Mouse (Mus musculus) mammary gland, adult 2 months (tissue): ENCODE data around the gene Plxnc1. TPM values are rescaled to one million over a fixed set of nuclear protein-coding genes. Genes with fewer than 3 reads are reported as not detected.

ENCODE experiments used
- polyA plus RNA-seq: library from polyadenylated mRNA; depleted of rRNA; stranded (reverse); fragments of >200 nt; gene quantifications from 2 replicates; pipeline ENCODE4 v1.2.3, GENCODE M21; 2012; ENCODE audit warnings: low replicate concordance; rRNA removed

Gene Plxnc1
- polyA plus RNA-seq = 5.2 and 9.3 TPM in 2 replicates

GRCm38 (mm10) chr10:94944691-94945205, at the start of gene Plxnc1:
Plxnc1 (minus strand) TSS chr10:94944835.

